Mouse (Mus musculus) heart, embryonic 16.5 days (tissue): ENCODE results near the gene Aga. TPM values are rescaled to one million over a fixed set of nuclear protein-coding genes. Genes with fewer than 3 reads are reported as not detected.
"Not testable (repeated sequence)": the region's sequence is repeated elsewhere in the genome, so short reads cannot be mapped to it uniquely, and the experiment has no call there.

Experiments used
- ATAC-seq: fragments of 200-750 bp; cut with Nextera tagmentation; replicated peaks from 2 replicates; pipeline ENCODE4 v1.8.0; 2017; ENCODE audit warnings: moderate number of reproducible peaks; ENCODE audit not compliant: insufficient read depth, low FRiP score; ENCODE audit errors: extremely low read depth
- H3K27ac ChIP-seq: fragments of 300-500 bp; sonication (generic); 2 replicates; pipeline ENCODE4 v1.5.1; 2014; ENCODE audit warnings: mild to moderate bottlenecking, low read length, control low read depth, moderate library complexity
- H3K27me3 ChIP-seq: fragments of 300-500 bp; sonication (generic); 2 replicates; pipeline ENCODE4 v1.6.1; 2014; ENCODE audit warnings: low read length, mixed read lengths; ENCODE audit not compliant: control insufficient read depth, insufficient read depth
- H3K36me3 ChIP-seq: fragments of 300-500 bp; sonication (generic); 2 replicates; pipeline ENCODE4 v1.6.1; 2014; ENCODE audit not compliant: control insufficient read depth, insufficient read depth
- H3K4me1 ChIP-seq: fragments of 300-500 bp; sonication (generic); 2 replicates; pipeline ENCODE4 v1.6.1; 2014; ENCODE audit warnings: low read length, mixed read lengths; ENCODE audit not compliant: control insufficient read depth, insufficient read depth
- H3K4me2 ChIP-seq: fragments of 300-500 bp; sonication (generic); 2 replicates; pipeline ENCODE4 v1.6.1; 2014; ENCODE audit warnings: low read depth, mild to moderate bottlenecking, control low read depth, low read length
- H3K4me3 ChIP-seq: fragments of 300-500 bp; sonication (generic); 2 replicates; pipeline ENCODE4 v1.5.1; 2014; ENCODE audit warnings: mild to moderate bottlenecking, control low read depth, low read length
- H3K9ac ChIP-seq: fragments of 300-500 bp; sonication (generic); 2 replicates; pipeline ENCODE4 v1.6.1; 2014; ENCODE audit warnings: low read length, control low read depth
- H3K9me3 ChIP-seq: fragments of 300-500 bp; sonication (generic); replicated peaks from 2 replicates; pipeline ENCODE4 v1.6.1; 2016; ENCODE audit warnings: low read length; ENCODE audit not compliant: control insufficient read depth
- WGBS: fragments of 180-500 bp; shearing (Covaris S2); extraction: QIAGEN DNeasy Blood & Tissue Kit; methylation state at CpG from one replicate; pipeline ENCODE4 v1.1.7; 2014; 5-methylcytosine and 5-hydroxymethylcytosine counted together
- polyA plus RNA-seq: library from polyadenylated mRNA; unstranded; fragments of >200 nt; fragmentation: Nextera tagmentation; extraction: Ambion mirVana; gene quantifications from 2 replicates; pipeline ENCODE4 v1.2.1, GENCODE M21; 2015

Aga gene
- polyA plus RNA-seq, result 40.0 and 41.6 TPM in 2 replicates

- H3K27me3 ChIP-seq, result no peaks in the 10 kb centered on the region
- peak within 1 kb of the TSS; percentile 83 for H3K4me3 ChIP-seq
- peaks cover 2% of the 10 kb centered on the region; the same call in 1 of the 2 replicates for H3K4me1 ChIP-seq
- H3K36me3 ChIP-seq, result peaks cover 16% of the 10 kb centered on the region
- WGBS, result under 1% methylated on average over 24 of the region's 24 CpGs
- H3K27ac ChIP-seq, result peak within 1 kb of the TSS; percentile 84
- no peaks in the 10 kb centered on the region for H3K9me3 ChIP-seq
- peak within 1 kb of the TSS; percentile 90 for H3K9ac ChIP-seq
- peak; percentile 99 for ATAC-seq
- H3K4me2 ChIP-seq, result peak within 1 kb of the TSS; percentile 81
Observed at GRCm38 (mm10) chr8:53511551-53512127, at the start of gene Aga. Aga (plus strand) TSS chr8:53511727.

- Histone ChIP-seq H3K9me3 (no peaks in the 10 kb centered on the region), H3K36me3 (no peaks in the 10 kb centered on the region), H3K27me3 (no peaks in the 10 kb centered on the region), H3K27ac (no peak overlapping the region), H3K4me3 (no peak overlapping the region), H3K4me2 (no peak overlapping the region), H3K9ac (no peak overlapping the region), H3K4me1 (no peaks in the 10 kb centered on the region)
- 55% methylated on average over 2 of the region's 2 CpGs for WGBS
- no peak for ATAC-seq
Observed at GRCm38 (mm10) chr8:53489063-53489462, 22.5 kb upstream of the Aga start.

- Histone ChIP-seq H3K36me3 (no peaks in the 10 kb centered on the region), H3K4me1 (no peaks in the 10 kb centered on the region), H3K4me3 (no peak overlapping the region), H3K27ac (no peak overlapping the region), H3K27me3 (no peaks in the 10 kb centered on the region), H3K9me3 (no peaks in the 10 kb centered on the region), H3K9ac (no peak overlapping the region), H3K4me2 (no peak overlapping the region)
- 84% methylated on average over 1 of the region's 1 CpGs for WGBS
- ATAC-seq, result no peak
Observed at GRCm38 (mm10) chr8:53496216-53496615, 15.3 kb upstream of the Aga start.

- no peak overlapping the region for H3K4me2 ChIP-seq
- no peak for ATAC-seq
- no peak overlapping the region for H3K27ac ChIP-seq
- no peaks in the 10 kb centered on the region for H3K36me3 ChIP-seq
- no peaks in the 10 kb centered on the region for H3K9me3 ChIP-seq
- 64% methylated on average over 3 of the region's 3 CpGs for WGBS
- no peak overlapping the region for H3K4me3 ChIP-seq
- no peaks in the 10 kb centered on the region for H3K27me3 ChIP-seq
- H3K9ac ChIP-seq, result no peak overlapping the region
- no peaks in the 10 kb centered on the region for H3K4me1 ChIP-seq
Observed at GRCm38 (mm10) chr8:53496885-53497326, 14.6 kb upstream of the Aga start.

GRCm38 (mm10) chr8:53538049-53538448 is 26.5 kb downstream of the Aga start:
- not testable (repeated sequence) for H3K27ac ChIP-seq, H3K36me3 ChIP-seq, ATAC-seq, H3K4me2 ChIP-seq, H3K27me3 ChIP-seq, H3K9me3 ChIP-seq, H3K9ac ChIP-seq, H3K4me3 ChIP-seq, H3K4me1 ChIP-seq
- 76% methylated on average over 3 of the region's 3 CpGs for WGBS

GRCm38 (mm10) chr8:53539585-53539984 is 28.1 kb downstream of the Aga start:
- H3K9me3 ChIP-seq, result no peaks in the 10 kb centered on the region
- ATAC-seq, result no peak
- no peaks in the 10 kb centered on the region for H3K4me1 ChIP-seq

GRCm38 (mm10) chr8:53562441-53563040 is 51.0 kb downstream of the Aga start:
- no peak for ATAC-seq
- WGBS, result 77% methylated on average over 10 of the region's 10 CpGs
- H3K36me3 ChIP-seq, result no peaks in the 10 kb centered on the region

More at GRCm38 (mm10) chr8:53539585-53539984, 28.1 kb downstream of the Aga start:
- Histone ChIP-seq H3K27me3 (no peaks in the 10 kb centered on the region), H3K4me3 (no peak overlapping the region), H3K4me2 (no peak overlapping the region), H3K36me3 (no peaks in the 10 kb centered on the region), H3K27ac (no peak overlapping the region), H3K9ac (no peak overlapping the region)
- WGBS, result 79% methylated on average over 2 of the region's 2 CpGs

GRCm38 (mm10) chr8:53566223-53566622 is 54.7 kb downstream of the Aga start:
- Histone ChIP-seq H3K4me3 (no peak overlapping the region), H3K4me1 (no peaks in the 10 kb centered on the region), H3K27ac (no peak overlapping the region), H3K9ac (no peak overlapping the region), H3K9me3 (no peaks in the 10 kb centered on the region), H3K27me3 (no peaks in the 10 kb centered on the region), H3K4me2 (no peak overlapping the region), H3K36me3 (no peaks in the 10 kb centered on the region)
- WGBS, result 75% methylated on average over 6 of the region's 6 CpGs
- no peak for ATAC-seq

More at GRCm38 (mm10) chr8:53562441-53563040, 51.0 kb downstream of the Aga start:
- Histone ChIP-seq H3K4me1 (no peaks in the 10 kb centered on the region), H3K27me3 (no peaks in the 10 kb centered on the region), H3K4me2 (no peak overlapping the region), H3K4me3 (no peak overlapping the region), H3K9me3 (no peaks in the 10 kb centered on the region), H3K9ac (no peak overlapping the region), H3K27ac (no peak overlapping the region)
